Mouse (Mus musculus) liver, embryonic 14.5 days (tissue): ENCODE data around the gene Unc13a. TPM values are rescaled to one million over a fixed set of nuclear protein-coding genes. Genes with fewer than 3 reads are reported as not detected.

Experiments
- ATAC-seq: fragments of 200-750 bp; cut with Nextera tagmentation; 2 replicates; pipeline ENCODE4 v1.8.0; 2017; ENCODE audit warnings: moderate number of reproducible peaks, mild to moderate bottlenecking, moderate library complexity; ENCODE audit not compliant: insufficient read depth
- DNase-seq, 3 experiments: peaks; one replicate each; pipeline ENCODE4 v3.0.0-alpha.2; 2012 to 2013; ENCODE audit warnings: low read depth in 3 of 3, low spot score in 3 of 3
- H3K27ac ChIP-seq: fragments of 300-500 bp; sonication (generic); 2 replicates; pipeline ENCODE4 v1.5.1; 2014; ENCODE audit warnings: moderate library complexity, mild to moderate bottlenecking, control low read depth, inconsistent platforms
- H3K27me3 ChIP-seq: fragments of 300-500 bp; sonication (generic); 2 replicates; pipeline ENCODE4 v1.6.1; 2014; ENCODE audit warnings: mild to moderate bottlenecking, low read length, moderate library complexity; ENCODE audit not compliant: control insufficient read depth, insufficient read depth
- H3K36me3 ChIP-seq: fragments of 300-500 bp; sonication (generic); replicated peaks from 2 replicates; pipeline ENCODE4 v1.6.1; 2014; ENCODE audit warnings: low read depth; ENCODE audit not compliant: control insufficient read depth, insufficient read depth
- H3K4me1 ChIP-seq, 2 experiments: fragments of 200-500 bp in 1 of 2; fragments of 300-500 bp in 1 of 2; sonication (generic) in 1 of 2; replicated peaks; 2 replicates each; pipeline ENCODE4 v1.6.1; 2012 to 2014; ENCODE audit warnings: antibody characterized with exemption in 1 of 2, inconsistent platforms in 1 of 2, low read length in 1 of 2; ENCODE audit not compliant: control insufficient read depth in 2 of 2, insufficient read depth in 2 of 2
- H3K4me2 ChIP-seq: fragments of 300-500 bp; sonication (generic); 2 replicates; pipeline ENCODE4 v1.6.1; 2014; ENCODE audit warnings: low read depth, mild to moderate bottlenecking, control low read depth, moderate library complexity
- H3K4me3 ChIP-seq, 2 experiments: fragments of 200-500 bp in 1 of 2; fragments of 300-500 bp in 1 of 2; sonication (generic) in 1 of 2; 2 replicates each; pipeline ENCODE4 v1.5.1; 2012 to 2014; ENCODE audit warnings: low read depth in 2 of 2, low read length in 2 of 2, mild to moderate bottlenecking in 2 of 2, control low read depth in 1 of 2, inconsistent platforms in 1 of 2, moderate library complexity in 1 of 2; ENCODE audit not compliant: insufficient read depth in 1 of 2
- H3K9ac ChIP-seq: fragments of 300-500 bp; sonication (generic); replicated peaks from 2 replicates; pipeline ENCODE4 v1.6.1; 2014; ENCODE audit warnings: mild to moderate bottlenecking, control low read depth, moderate library complexity
- H3K9me3 ChIP-seq: fragments of 300-500 bp; sonication (generic); 2 replicates; pipeline ENCODE4 v1.6.1; 2016; ENCODE audit warnings: low read length, mixed read lengths; ENCODE audit not compliant: control insufficient read depth
- CTCF ChIP-seq: IDR thresholded peaks from 2 replicates; pipeline ENCODE4 v1.5.1; 2016; ENCODE audit warnings: antibody characterized with exemption, low read depth, control low read depth
- EP300 ChIP-seq: IDR thresholded peaks from 2 replicates; pipeline ENCODE4 v1.6.1; 2016; ENCODE audit warnings: antibody characterized with exemption, low read depth
- WGBS: fragments of 180-500 bp; shearing (Covaris S2); extraction: QIAGEN DNeasy Blood & Tissue Kit; methylation state at CpG from one replicate; pipeline ENCODE4 v1.1.7; 2014; ENCODE audit not compliant: insufficient replicate concordance; 5-methylcytosine and 5-hydroxymethylcytosine counted together
- microRNA-seq: library from miRNA; unstranded; fragments of <30 nt; microRNA quantifications from one replicate; pipeline ENCODE4, GENCODE M21; 2016
- polyA plus RNA-seq, 2 experiments: library from polyadenylated mRNA; depleted of rRNA in 1 of 2; stranded (reverse) in 1 of 2; unstranded in 1 of 2; fragments of >200 nt; fragmentation: Nextera tagmentation in 1 of 2; extraction: Ambion mirVana in 1 of 2; gene quantifications; 2 replicates each; pipeline versions ENCODE4 v1.2.1 to v1.2.3; 2012 to 2014

Unc13a gene
- polyA plus RNA-seq, 2 experiments, result 0.13 to 0.34 TPM

GRCm38 (mm10) chr8:71579476-71579875 is 92.1 kb downstream of the Unc13a start:
- Histone ChIP-seq H3K27ac (no peak overlapping the region), H3K4me2 (no peak overlapping the region), H3K9ac (no peak overlapping the region), H3K27me3 (no peaks in the 10 kb centered on the region), H3K36me3 (no peaks in the 10 kb centered on the region), H3K9me3 (no peaks in the 10 kb centered on the region), H3K4me3 (no peak overlapping the region), H3K4me1 (no peaks in the 10 kb centered on the region)
- 77% methylated on average over 14 of the region's 14 CpGs for WGBS
- DNase-seq, result no peak
- ATAC-seq, result no peak
- no peak for TF ChIP-seq EP300
- TF ChIP-seq CTCF, result no peak

- no peak overlapping the region for H3K9ac ChIP-seq
- 39% methylated on average over 1 of the region's 1 CpGs for WGBS
- no peak overlapping the region for H3K4me2 ChIP-seq
- no peak overlapping the region for H3K27ac ChIP-seq
- H3K9me3 ChIP-seq, result no peaks in the 10 kb centered on the region
- H3K4me3 ChIP-seq, result no peak overlapping the region
- H3K27me3 ChIP-seq, result no peaks in the 10 kb centered on the region
- DNase-seq (no peak), ATAC-seq (no peak)
- H3K4me1 ChIP-seq, result no peaks in the 10 kb centered on the region
- no peaks in the 10 kb centered on the region for H3K36me3 ChIP-seq
- TF ChIP-seq EP300 (no peak), CTCF (no peak)
These were observed 92.5 kb downstream of the Unc13a start for GRCm38 (mm10) chr8:71579009-71579408.

GRCm38 (mm10) chr8:71577856-71578387 is 93.6 kb downstream of the Unc13a start:
- WGBS, result 39% methylated on average over 4 of the region's 4 CpGs
- no peak overlapping the region for H3K27ac ChIP-seq
- no peaks in the 10 kb centered on the region for H3K9me3 ChIP-seq
- H3K4me2 ChIP-seq, result no peak overlapping the region
- no peak for DNase-seq
- H3K4me1 ChIP-seq, result no peaks in the 10 kb centered on the region
- no peak for TF ChIP-seq CTCF
- TF ChIP-seq EP300, result no peak
- ATAC-seq, result no peak
- no peak overlapping the region for H3K4me3 ChIP-seq
- no peaks in the 10 kb centered on the region for H3K27me3 ChIP-seq
- no peaks in the 10 kb centered on the region for H3K36me3 ChIP-seq
- no peak overlapping the region for H3K9ac ChIP-seq

GRCm38 (mm10) chr8:71575020-71575419 is 96.5 kb downstream of the Unc13a start:
- ATAC-seq (no peak), DNase-seq (no peak)
- no peaks in the 10 kb centered on the region for H3K9me3 ChIP-seq
- no peak overlapping the region for H3K4me2 ChIP-seq
- WGBS, result 56% methylated on average over 1 of the region's 1 CpGs
- H3K4me1 ChIP-seq, result peaks cover 0 to 6% of the 10 kb centered on the region in 2 experiments; a peak in 3 of 4 replicates
- H3K36me3 ChIP-seq, result no peaks in the 10 kb centered on the region
- TF ChIP-seq EP300 (no peak), CTCF (no peak)
- H3K27me3 ChIP-seq, result no peaks in the 10 kb centered on the region; the same call in 1 of the 2 replicates
- no peak overlapping the region for H3K9ac ChIP-seq
- H3K27ac ChIP-seq, result no peak overlapping the region
- no peak overlapping the region for H3K4me3 ChIP-seq

GRCm38 (mm10) chr8:71574426-71574825 is 97.1 kb downstream of the Unc13a start:
- Histone ChIP-seq H3K4me1 (peaks cover 3 to 7% of the 10 kb centered on the region in 2 experiments), H3K4me3 (no peak overlapping the region), H3K9me3 (no peaks in the 10 kb centered on the region), H3K27ac (no peak overlapping the region), H3K27me3 (peaks cover 3% of the 10 kb centered on the region), H3K9ac (no peak overlapping the region), H3K36me3 (no peaks in the 10 kb centered on the region), H3K4me2 (no peak overlapping the region)
- no peak for ATAC-seq
- TF ChIP-seq CTCF, result no peak
- no peak for TF ChIP-seq EP300
- 62% methylated on average over 7 of the region's 7 CpGs for WGBS
- DNase-seq, result no peak

Small RNAs within 50 kb of the gene (microRNA-seq; reads per million reads assigned to microRNA genes)
- not detected for gene Mir6769b

Other genes starting within 250 kb of the Unc13a start
- 6.6 and 7.5 TPM in 2 replicates for gene Abhd8, start 208.1 kb downstream of the Unc13a start, polyA plus RNA-seq (2012; rRNA removed)
- 5.3 and 6.8 TPM in 2 replicates for gene Abhd8, start 208.1 kb downstream of the Unc13a start, polyA plus RNA-seq (2014; fragmentation: Nextera tagmentation; extraction: Ambion mirVana)
- gene Mrpl34, start 206.8 kb downstream of the Unc13a start, polyA plus RNA-seq (2012; rRNA removed), result 45.8 and 73.0 TPM in 2 replicates
- gene Mrpl34, start 206.8 kb downstream of the Unc13a start, polyA plus RNA-seq (2014; fragmentation: Nextera tagmentation; extraction: Ambion mirVana), result 109 and 114 TPM in 2 replicates
- 24.8 and 25.4 TPM in 2 replicates for gene Dda1, start 202.6 kb downstream of the Unc13a start, polyA plus RNA-seq (2012; rRNA removed)
- 34.4 and 36.9 TPM in 2 replicates for gene Dda1, start 202.6 kb downstream of the Unc13a start, polyA plus RNA-seq (2014; fragmentation: Nextera tagmentation; extraction: Ambion mirVana)
- 1.4 and 1.7 TPM in 2 replicates for gene Ano8, start 185.8 kb downstream of the Unc13a start, polyA plus RNA-seq (2012; rRNA removed)
- 0.14 and 0.15 TPM in 2 replicates for gene Ano8, start 185.8 kb downstream of the Unc13a start, polyA plus RNA-seq (2014; fragmentation: Nextera tagmentation; extraction: Ambion mirVana)
- 9.2 and 10.0 TPM in 2 replicates for gene Gtpbp3, start 183.7 kb downstream of the Unc13a start, polyA plus RNA-seq (2012; rRNA removed)
- gene Gtpbp3, start 183.7 kb downstream of the Unc13a start, polyA plus RNA-seq (2014; fragmentation: Nextera tagmentation; extraction: Ambion mirVana), result 1.3 and 1.8 TPM in 2 replicates
- gene Plvap, start 160.0 kb downstream of the Unc13a start, polyA plus RNA-seq (2012; rRNA removed), result 15.4 and 16.8 TPM in 2 replicates
- gene Plvap, start 160.0 kb downstream of the Unc13a start, polyA plus RNA-seq (2014; fragmentation: Nextera tagmentation; extraction: Ambion mirVana), result 15.9 and 18.4 TPM in 2 replicates
- gene Ccdc194, start 146.0 kb downstream of the Unc13a start, polyA plus RNA-seq (2012; rRNA removed), result 0.09 and 0.11 TPM in 2 replicates
- gene Ccdc194, start 146.0 kb downstream of the Unc13a start, polyA plus RNA-seq (2014; fragmentation: Nextera tagmentation; extraction: Ambion mirVana), result 0.19 TPM in 1 of 2 replicates, not detected in the other
- gene Bst2, start 134.3 kb downstream of the Unc13a start, polyA plus RNA-seq (2012; rRNA removed), result 41.1 and 44.4 TPM in 2 replicates
- 12.2 and 14.2 TPM in 2 replicates for gene Bst2, start 134.3 kb downstream of the Unc13a start, polyA plus RNA-seq (2014; fragmentation: Nextera tagmentation; extraction: Ambion mirVana)
- gene Mvb12a, start 128.8 kb downstream of the Unc13a start, polyA plus RNA-seq (2012; rRNA removed), result 21.1 and 25.6 TPM in 2 replicates
- gene Mvb12a, start 128.8 kb downstream of the Unc13a start, polyA plus RNA-seq (2014; fragmentation: Nextera tagmentation; extraction: Ambion mirVana), result 31.1 and 35.2 TPM in 2 replicates
- gene Tmem221, start 112.9 kb downstream of the Unc13a start, polyA plus RNA-seq (2012; rRNA removed), result 0.13 and 0.25 TPM in 2 replicates
- gene Tmem221, start 112.9 kb downstream of the Unc13a start, polyA plus RNA-seq (2014; fragmentation: Nextera tagmentation; extraction: Ambion mirVana), result 0.37 and 0.39 TPM in 2 replicates
- gene Nxnl1, start 105.2 kb downstream of the Unc13a start, polyA plus RNA-seq (2012; rRNA removed), result not detected in 2 replicates
- gene Nxnl1, start 105.2 kb downstream of the Unc13a start, polyA plus RNA-seq (2014; fragmentation: Nextera tagmentation; extraction: Ambion mirVana), result 0.06 TPM in 2 replicates
- gene Slc27a1, start 102.9 kb downstream of the Unc13a start, polyA plus RNA-seq (2012; rRNA removed), result 1.9 and 2.4 TPM in 2 replicates
- gene Slc27a1, start 102.9 kb downstream of the Unc13a start, polyA plus RNA-seq (2014; fragmentation: Nextera tagmentation; extraction: Ambion mirVana), result 0.28 and 0.71 TPM in 2 replicates
- gene Pgls, start 79.6 kb downstream of the Unc13a start, polyA plus RNA-seq (2012; rRNA removed), result 45.6 and 58.5 TPM in 2 replicates
- 104 and 105 TPM in 2 replicates for gene Pgls, start 79.6 kb downstream of the Unc13a start, polyA plus RNA-seq (2014; fragmentation: Nextera tagmentation; extraction: Ambion mirVana)
- gene Fam129c, start 74.1 kb downstream of the Unc13a start, polyA plus RNA-seq (2012; rRNA removed), result 1.1 TPM in 2 replicates
- 0.56 and 0.99 TPM in 2 replicates for gene Fam129c, start 74.1 kb downstream of the Unc13a start, polyA plus RNA-seq (2014; fragmentation: Nextera tagmentation; extraction: Ambion mirVana)
- 30.9 and 31.4 TPM in 2 replicates for gene Colgalt1, start 60.8 kb downstream of the Unc13a start, polyA plus RNA-seq (2012; rRNA removed)
- 20.5 and 20.7 TPM in 2 replicates for gene Colgalt1, start 60.8 kb downstream of the Unc13a start, polyA plus RNA-seq (2014; fragmentation: Nextera tagmentation; extraction: Ambion mirVana)
- 3.8 and 4.0 TPM in 2 replicates for gene Jak3, start 4.5 kb upstream of the Unc13a start, polyA plus RNA-seq (2012; rRNA removed)
- gene Jak3, start 4.5 kb upstream of the Unc13a start, polyA plus RNA-seq (2014; fragmentation: Nextera tagmentation; extraction: Ambion mirVana), result 3.0 and 3.1 TPM in 2 replicates
- 0.48 and 0.73 TPM in 2 replicates for gene Insl3, start 17.5 kb upstream of the Unc13a start, polyA plus RNA-seq (2012; rRNA removed)
- gene Insl3, start 17.5 kb upstream of the Unc13a start, polyA plus RNA-seq (2014; fragmentation: Nextera tagmentation; extraction: Ambion mirVana), result 1.2 and 1.5 TPM in 2 replicates
- 2.2 and 2.5 TPM in 2 replicates for gene B3gnt3, start 30.0 kb upstream of the Unc13a start, polyA plus RNA-seq (2012; rRNA removed)
- 1.8 and 2.0 TPM in 2 replicates for gene B3gnt3, start 30.0 kb upstream of the Unc13a start, polyA plus RNA-seq (2014; fragmentation: Nextera tagmentation; extraction: Ambion mirVana)
- 24.1 and 24.6 TPM in 2 replicates for gene Fcho1, start 54.0 kb upstream of the Unc13a start, polyA plus RNA-seq (2012; rRNA removed)
- gene Fcho1, start 54.0 kb upstream of the Unc13a start, polyA plus RNA-seq (2014; fragmentation: Nextera tagmentation; extraction: Ambion mirVana), result 14.7 and 18.6 TPM in 2 replicates
- gene Zfp709, start 210.3 kb upstream of the Unc13a start, polyA plus RNA-seq (2012; rRNA removed), result 0.21 and 0.55 TPM in 2 replicates
- 1.7 and 2.2 TPM in 2 replicates for gene Zfp709, start 210.3 kb upstream of the Unc13a start, polyA plus RNA-seq (2014; fragmentation: Nextera tagmentation; extraction: Ambion mirVana)
- gene Zfp882, start 236.9 kb upstream of the Unc13a start, polyA plus RNA-seq (2012; rRNA removed), result 0.42 and 0.52 TPM in 2 replicates
- 0.51 and 0.53 TPM in 2 replicates for gene Zfp882, start 236.9 kb upstream of the Unc13a start, polyA plus RNA-seq (2014; fragmentation: Nextera tagmentation; extraction: Ambion mirVana)
- gene Zfp617, start 236.9 kb upstream of the Unc13a start, polyA plus RNA-seq (2012; rRNA removed), result 3.0 and 5.8 TPM in 2 replicates
- 6.7 and 7.4 TPM in 2 replicates for gene Zfp617, start 236.9 kb upstream of the Unc13a start, polyA plus RNA-seq (2014; fragmentation: Nextera tagmentation; extraction: Ambion mirVana)